Mouse (Mus musculus) heart, adult 2 months (tissue): ENCODE data around the gene Mast3.

Experiments
- CTCF ChIP-seq: fragments of 200-600 bp; IDR thresholded peaks from 2 replicates; pipeline ENCODE4 v1.8.1; 2022; ENCODE audit warnings: antibody characterized with exemption, mild to moderate bottlenecking, moderate library complexity
- EP300 ChIP-seq: fragments of 200-500 bp; IDR thresholded peaks from 2 replicates; pipeline ENCODE4 v1.6.1; 2011; ENCODE audit warnings: low read depth, low read length, control low read depth; ENCODE audit not compliant: insufficient read depth
- POLR2A ChIP-seq: fragments of 200-500 bp; IDR thresholded peaks from 2 replicates; pipeline ENCODE4 v1.6.1; 2011; ENCODE audit warnings: mild to moderate bottlenecking, low read depth, low read length, control low read depth; ENCODE audit not compliant: insufficient read depth

- TF ChIP-seq POLR2A (no peak), CTCF (no peak), EP300 (no peak)
Measured at GRCm38 (mm10) chr8:70769858-70770257, 35.0 kb downstream of the Mast3 start.
